Mouse (Mus musculus) embryo, embryonic 10 days (tissue): ENCODE measurements around the gene Bod1.
A peak's percentile ranks its signal among the peaks of the same experiment; 100 is the strongest.

Experiments
- DNase-seq: peaks from one replicate; pipeline ENCODE4 v3.0.0-alpha.2; 2015; ENCODE audit warnings: low spot score

Gene Bod1

DNA sequence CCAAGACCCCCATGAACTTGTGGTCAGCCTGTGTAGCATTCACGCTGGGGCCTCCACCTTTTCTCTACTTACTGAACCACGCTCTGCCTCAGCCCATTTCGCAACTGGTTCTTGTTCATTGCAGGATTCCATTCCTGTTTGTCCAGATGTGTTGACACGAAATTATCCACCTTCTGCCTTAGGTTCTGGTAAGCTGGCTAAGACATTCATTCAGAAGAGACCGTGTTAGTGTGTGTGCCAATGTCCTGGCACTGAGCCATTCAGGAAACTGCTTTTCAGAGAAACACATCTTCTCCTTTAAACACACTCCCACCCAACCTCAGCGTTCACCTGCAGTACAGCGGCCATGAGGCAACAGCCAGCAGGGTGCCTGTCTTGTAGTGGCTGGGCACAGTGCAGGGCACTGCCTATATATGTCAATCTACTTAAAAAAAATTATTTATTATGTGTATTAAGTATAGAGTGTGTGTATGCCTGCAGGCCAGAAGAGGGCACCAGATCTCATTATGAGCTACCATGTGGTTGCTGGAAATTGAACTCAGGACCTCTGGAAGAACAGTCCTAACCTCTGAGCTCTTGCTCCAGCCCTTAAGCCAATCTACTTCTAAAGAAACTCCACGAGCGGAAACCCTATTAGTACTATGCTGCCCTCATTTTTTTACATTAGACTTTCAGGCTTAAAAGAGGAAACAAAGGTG lies 2.4 kb downstream of the Bod1 start:
- DNase-seq = no peak

DNA sequence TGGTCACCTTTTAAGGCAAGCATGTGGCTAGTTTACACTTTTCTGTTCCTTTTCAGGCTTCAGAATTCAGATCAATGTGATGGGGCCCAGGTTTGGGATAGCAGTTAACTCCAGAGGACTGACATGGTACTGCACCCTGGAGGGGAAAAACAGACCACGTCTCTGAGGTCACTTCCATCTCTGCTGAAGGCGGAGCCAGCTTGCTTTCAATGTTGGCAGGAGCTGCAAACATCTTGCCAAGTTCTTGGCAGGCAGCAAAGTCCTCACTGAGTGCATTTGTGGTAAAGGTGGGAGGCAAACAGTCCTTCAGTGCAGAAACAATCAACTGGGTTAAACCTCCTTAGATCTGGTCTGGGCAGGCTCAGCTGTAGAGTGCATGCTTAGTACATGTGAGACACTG lies 7.5 kb downstream of the Bod1 start:
- DNase-seq = no peak

DNA sequence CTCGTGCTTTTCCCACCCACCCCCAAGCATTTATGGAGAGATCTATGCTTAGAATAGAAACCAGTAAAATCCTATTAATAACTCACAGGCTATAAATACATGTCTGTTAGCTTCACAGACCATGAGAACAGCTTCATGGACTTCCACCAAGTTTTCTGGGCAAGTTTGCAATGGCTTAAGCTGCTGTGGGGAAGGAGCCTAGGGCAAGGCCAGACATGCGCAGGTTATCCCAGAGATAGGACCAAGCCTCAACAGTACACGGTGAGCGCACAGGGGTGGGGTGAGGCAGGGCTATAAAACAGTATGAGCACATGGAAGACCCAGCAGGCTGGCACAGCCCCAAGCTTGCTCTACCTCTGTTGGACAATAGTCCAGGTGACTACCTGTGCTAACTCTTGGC lies 8.2 kb downstream of the Bod1 start:
- no peak for DNase-seq

DNA sequence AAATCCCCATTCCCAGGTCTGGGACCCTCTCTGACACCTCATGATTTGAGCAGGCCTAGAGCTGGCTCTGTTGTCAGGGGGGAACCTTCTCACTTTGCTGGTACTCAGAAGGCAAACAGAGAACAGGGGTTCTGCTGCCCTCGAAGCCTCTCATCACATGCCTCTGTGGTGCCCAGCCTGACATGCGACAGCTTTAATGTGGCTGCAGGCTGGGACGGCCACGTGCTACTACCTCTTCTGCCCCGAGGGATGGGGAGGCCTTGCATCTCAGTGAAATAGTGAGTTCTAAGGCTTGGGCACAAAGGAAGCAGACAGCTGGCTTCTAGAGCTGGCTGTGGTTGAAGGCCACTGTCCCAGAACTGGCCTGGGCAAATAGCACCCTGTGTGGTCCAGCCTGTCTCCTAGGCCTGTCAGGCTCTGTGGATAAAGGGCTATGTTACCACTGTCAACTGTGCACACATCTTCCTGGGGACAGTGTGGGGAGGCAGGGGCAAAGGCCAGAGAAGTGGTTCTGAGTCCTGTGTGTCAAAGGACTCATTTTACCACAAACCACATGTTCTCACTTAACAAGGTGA lies 8.7 kb downstream of the Bod1 start:
- DNase-seq = no peak

DNA sequence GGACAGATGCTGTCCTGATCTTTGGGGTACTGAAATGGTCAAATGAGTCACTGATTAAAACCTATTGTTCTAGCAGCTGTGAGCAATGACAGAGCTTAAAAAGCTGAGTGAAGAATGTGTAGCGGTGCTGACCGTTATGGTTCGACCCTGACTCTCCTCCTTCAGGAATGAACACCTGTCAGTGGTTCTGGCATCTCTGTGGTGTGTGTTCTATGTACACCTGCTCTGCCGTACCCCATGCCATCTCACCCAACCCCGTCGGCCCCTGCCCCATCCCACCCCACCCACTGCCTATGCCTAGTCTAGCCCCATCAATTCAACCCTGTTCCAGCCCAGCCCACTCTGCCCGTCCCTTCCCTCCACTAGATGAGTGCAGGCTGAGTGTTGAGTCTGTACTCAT lies 9.5 kb downstream of the Bod1 start:
- no peak for DNase-seq

DNA sequence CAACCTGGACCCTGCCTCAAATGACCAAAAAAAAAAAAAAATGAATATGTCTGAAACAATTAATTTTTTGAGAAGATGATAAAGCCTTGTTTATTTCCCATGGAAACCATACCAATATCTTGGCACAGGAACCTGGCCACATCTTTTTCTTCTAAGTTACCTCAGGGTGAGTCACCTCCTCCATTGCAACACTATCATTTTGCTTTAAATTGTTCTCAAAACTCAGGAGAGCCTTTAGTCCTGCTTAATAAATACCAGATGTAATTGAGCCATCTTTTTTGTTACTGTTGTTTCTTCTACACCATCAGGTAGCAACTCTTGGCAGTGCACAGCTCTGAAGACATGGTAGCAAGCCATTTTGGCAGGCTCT lies 13.9 kb downstream of the Bod1 start:
- DNase-seq = no peak

DNA sequence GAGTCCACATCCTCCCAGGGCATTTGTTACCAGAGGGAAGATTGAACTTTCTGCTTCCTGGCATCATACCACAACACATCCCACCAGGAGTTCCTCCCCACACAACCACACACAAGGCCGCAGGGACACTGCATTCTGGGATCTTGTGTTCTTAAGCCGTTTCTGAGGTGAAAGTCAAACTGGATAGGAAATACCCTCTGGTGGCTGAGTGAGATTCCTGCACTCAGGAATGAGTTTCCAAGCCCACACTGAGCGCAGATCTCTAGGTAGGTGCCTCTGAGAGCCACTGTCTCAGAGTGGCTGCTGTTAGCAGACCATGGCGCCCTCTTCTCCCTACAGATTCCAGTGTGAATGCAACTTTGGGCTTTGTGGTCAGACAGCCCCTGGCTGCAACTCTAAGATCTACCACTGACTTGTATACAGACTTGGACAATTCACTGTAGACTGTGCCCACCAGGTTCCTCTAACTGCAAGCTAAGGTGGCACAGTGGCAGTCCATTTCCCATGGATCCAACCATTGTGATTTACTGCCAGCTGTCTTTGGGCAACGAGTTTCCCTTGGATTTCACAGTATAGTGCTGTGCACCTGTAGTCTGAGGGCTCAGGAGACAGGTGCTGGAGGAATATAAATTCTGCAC lies 14.4 kb downstream of the Bod1 start:
- DNase-seq = no peak

DNA sequence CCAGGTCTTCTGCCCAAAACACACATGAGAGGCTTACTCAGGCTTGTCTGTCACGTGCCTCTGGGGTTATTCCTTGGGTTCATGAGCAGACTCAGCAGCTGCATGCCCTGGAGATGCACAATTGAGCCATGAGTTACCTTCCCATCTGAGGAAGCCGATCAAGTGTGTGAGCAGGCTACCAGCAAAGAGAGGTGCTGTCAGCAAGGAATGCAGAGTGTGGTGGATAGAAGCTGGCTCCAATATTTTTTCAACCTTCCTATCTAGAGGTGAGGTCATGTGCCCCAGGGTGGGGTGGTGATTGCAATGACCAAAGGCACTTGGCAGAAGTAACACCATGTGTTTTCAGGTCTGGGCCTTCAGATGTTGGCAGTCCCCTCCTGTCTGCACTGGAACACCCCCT lies 22.2 kb downstream of the Bod1 start:
- no peak for DNase-seq

DNA sequence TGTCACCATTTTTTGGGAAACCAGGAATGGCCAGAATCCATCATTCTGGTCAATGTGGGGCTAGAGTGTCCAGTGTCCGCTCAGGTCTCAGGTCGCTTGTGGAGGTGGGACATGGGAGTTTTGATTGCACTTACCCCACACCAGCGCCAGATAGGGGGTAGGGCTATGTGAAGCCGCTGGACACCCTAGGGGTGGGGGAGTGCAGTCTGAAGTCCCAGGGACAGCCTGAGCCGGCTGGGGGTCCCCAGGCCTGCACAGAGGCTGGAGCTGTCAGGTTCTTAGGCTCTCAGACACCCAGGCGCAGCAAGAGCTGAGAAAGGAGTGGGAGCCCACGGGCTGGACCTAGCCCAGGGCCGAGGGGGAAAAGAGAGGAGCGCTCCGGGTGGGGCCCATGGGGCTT lies 24.4 kb downstream of the Bod1 start:
- DNase-seq = no peak

DNA sequence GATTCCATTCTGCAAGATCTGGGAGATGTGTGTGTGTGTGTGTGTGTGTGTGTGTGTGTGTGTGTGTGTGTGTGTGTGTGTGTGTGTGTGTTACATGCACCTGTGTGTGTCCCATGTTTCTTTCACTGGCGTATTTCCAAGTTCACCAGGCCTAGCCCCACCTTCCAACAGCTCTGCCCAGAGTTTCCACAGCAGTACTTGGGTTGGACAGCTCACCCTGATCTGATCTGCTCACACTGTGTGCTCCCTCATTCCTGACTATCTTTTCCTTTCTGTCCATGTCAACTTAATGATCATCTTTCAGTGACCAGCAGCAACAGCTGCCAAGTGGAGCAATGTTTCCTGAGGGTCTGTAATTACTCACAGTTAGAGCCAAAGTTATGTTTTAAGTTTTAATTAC lies 25.1 kb downstream of the Bod1 start:
- DNase-seq = no peak

DNA sequence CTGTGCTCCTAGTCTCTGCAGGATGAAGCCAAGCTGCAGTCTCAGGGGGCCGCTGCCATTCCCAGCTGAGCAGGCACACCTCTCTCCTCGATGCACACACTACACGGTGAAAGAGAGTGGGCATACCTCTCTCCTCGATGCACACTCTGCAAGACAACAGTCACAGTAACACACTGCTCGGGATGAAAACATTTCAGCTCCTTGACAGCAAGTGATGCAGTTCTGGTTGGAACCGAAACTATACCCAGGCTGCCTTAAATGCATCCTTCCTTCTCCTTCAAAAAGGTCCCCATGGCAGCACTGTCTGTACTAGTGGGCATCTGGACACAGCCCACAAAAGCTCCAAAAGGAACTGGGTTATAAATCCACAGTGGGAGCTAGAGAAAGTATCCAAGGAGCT lies 28.6 kb downstream of the Bod1 start:
- no peak for DNase-seq

DNA sequence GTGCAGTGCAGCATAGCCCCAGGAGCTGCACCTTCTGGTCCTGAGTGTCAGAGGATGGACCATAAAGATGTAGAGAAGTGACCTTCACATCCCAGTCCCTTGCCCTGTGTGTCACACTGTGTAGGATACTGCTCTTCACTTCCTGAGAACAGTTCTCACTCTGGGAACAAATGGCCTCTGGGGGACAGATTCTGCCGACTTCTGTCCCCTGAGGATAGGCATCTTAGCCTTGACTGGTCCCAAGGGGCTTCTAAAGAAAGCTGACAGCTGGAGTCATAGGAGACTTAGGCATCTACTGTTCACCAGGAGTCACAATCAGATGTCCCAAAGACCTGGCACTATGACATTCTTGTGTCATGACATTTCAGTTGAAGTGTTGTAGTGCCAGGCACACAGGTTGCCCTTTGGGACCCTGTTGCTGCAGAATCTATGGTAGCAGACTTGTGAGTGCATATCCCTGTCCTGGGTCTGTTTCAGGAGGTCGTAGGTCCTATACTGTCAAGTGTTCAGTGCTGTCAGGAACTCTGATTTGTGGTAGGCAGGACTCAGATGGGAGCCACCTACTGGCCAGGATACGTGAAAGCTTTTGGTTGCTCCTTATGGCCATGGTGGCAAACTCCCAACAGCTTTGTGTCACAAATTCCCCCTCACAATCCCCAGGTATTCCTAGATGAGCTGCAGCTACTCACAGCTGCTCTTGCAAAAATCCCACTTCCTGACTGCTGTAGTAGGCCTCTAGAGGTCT lies 30.4 kb downstream of the Bod1 start:
- no peak for DNase-seq

DNA sequence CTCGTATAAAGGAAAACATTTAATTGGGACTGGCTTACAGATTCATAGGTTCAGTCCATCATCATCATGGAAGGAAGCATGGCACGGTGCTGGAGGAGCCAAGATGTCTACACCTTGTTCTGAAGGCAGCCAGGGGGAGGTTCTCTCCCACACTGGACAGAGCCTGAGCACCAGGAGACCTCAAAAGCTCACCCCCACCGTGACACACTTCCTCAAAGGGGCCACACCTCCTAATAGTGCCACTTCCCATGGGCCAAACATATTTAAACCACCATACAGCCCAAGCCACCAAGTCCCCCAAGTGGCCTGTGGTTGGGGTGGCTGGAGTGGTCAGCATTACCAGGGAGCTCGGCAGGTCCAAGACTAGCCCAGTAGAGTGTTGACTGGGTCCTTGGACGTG lies 31.5 kb downstream of the Bod1 start:
- no peak for DNase-seq

DNA sequence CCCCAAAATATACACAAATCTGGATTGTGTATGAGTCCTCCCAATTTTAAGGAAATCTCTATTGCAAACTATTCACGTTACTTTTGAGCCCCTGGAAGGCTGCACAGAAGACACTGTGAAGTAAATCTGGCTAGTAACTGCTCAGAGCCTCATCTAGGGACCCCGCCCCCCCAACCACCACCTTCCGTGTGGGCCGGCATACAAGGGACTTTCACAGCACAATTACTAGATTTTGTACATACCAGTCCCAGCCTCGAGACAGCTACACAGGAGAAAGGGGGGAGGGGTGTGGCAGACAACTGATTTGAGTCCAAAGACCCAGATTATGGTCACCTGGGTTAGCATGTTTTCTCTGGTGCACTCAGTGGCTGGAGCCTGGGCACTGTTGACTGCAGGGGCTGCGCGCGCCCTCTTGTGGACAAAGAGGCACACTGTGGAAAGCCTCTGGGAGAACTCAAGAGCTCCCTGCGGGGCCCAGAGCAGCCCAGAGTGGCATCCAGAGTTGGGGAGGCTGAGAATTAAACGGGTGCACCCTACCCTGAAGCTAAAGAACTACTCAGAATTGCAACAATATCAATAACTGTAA lies 33.8 kb downstream of the Bod1 start:
- peak; percentile 86 for DNase-seq

DNA sequence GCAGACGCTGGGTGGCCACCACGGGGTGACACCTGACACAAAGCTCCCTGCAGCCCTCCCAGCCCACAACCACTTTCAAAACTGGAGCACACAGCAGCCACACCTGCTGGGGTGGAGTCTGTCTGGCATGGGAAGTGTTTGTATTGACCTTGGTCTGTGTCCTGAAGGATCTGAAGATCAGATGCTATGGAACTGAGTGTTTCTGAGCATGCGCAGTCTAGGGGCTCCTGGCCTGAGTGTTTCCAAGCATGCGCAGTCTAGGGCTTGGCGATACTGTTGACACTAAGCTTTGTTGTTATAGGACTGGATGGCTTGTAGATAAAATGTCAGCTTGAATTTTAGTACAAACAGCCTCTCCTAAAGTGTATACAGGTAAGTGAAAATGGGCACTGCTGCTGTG lies 43.0 kb downstream of the Bod1 start:
- DNase-seq = no peak

DNA sequence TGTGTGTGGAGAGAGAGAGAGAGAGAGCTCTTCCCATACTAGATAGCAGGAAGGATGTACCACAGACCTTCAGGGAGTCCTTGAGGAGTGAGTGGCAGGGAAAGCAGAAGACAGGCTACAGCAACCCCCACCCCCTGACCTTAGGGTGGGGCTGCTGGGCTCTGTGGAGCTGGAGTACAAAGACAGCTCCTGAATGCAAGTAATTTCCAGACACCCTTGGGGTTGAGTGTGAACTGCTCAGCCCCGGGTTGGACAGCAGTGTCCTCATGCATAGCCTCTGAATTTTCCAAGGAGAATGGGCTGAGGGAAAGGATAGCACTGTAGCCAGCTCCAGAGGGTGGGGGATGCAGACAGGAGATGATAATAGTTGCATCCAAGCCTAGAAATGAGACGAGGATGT lies 50.9 kb downstream of the Bod1 start:
- no peak for DNase-seq

DNA sequence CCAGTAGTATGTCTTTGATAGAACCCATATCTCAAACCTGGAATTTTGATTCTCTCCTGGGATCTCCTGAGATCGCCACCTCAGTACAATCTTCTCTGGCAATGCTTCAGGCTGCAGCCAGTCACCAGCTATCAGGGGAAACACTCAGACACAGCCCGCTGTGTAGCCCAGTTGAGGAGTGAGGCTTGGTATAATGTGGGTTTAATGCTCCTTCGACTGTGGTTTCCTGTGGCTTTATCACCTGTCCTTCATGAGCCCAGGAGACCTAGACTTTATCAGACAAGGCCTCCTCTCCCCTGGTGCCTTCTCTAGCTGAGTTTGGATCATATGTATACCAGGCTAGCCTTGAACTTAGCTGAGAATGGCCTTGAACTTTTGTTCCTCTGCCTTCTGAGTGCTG lies 53.9 kb downstream of the Bod1 start:
- DNase-seq = no peak

DNA sequence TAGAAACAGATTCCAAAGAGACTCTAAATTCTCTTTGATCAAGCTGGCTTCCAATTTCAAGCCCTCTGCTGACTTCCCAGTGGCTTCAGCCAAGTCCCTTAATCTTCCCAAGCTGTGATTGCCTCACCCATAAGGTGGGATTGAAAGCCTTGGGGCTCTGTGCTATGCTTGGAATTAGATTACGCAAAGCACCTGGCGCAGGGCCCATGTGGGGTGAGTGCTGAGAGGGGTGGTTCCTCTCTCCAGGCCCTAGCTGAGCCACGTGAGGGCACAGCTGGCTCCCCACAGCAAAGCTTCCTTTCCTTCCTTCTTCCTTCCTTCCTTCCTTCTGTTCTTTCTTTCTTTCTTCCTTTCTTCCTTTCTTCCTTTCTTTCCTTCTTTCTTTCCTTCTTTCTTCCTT lies 54.4 kb downstream of the Bod1 start:
- DNase-seq = no peak

DNA sequence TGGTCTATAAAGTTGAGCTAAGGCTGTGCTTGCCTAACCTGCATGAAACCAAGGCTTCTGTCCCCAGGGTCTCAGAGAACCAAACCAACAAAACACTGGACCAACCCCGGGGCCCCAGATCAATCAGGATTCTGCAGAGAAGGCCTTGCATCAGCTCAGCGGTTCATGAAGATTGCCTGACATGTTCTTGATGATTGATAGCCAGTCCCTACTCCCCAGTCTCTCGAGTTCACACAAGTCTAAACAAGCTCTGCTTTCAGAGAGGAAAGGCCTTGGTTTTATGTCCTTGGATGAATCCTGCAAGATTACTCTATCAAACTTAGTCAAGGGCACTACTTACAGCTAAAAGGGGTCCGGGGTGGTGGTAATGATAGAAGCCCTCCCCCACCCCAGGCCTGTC lies 55.0 kb downstream of the Bod1 start:
- DNase-seq = no peak
